Mouse (Mus musculus): ENCODE data around the gene Abcc10.
A peak's percentile ranks its signal among the peaks of the same experiment; 100 is the strongest.

Abcc10 gene

GRCm38 (mm10) chr17:46327906-46328534, at the start of gene Abcc10:
Gene Abcc10, minus strand, starts transcription at chr17:46328352.
- DNase-seq (ENCODE audit: low spot score in 2 of 2): peak; percentile 95 to 96

- no peak for DNase-seq (ENCODE audit: low spot score in 2 of 2)
Observed at GRCm38 (mm10) chr17:46371783-46372182, 43.6 kb upstream of the Abcc10 start.

GRCm38 (mm10) chr17:46351026-46351700, 23.0 kb upstream of the Abcc10 start:
- no peak for DNase-seq (ENCODE audit: low spot score in 2 of 2)

- DNase-seq (ENCODE audit: low spot score in 2 of 2): no peak
Observed at GRCm38 (mm10) chr17:46341208-46341607, 13.1 kb upstream of the Abcc10 start.

GRCm38 (mm10) chr17:46336475-46336874, 8.3 kb upstream of the Abcc10 start:
- DNase-seq (ENCODE audit: low spot score in 2 of 2): no peak

GRCm38 (mm10) chr17:46328723-46329122, 571 bp upstream of the Abcc10 start:
- no peak for DNase-seq (ENCODE audit: low spot score in 2 of 2)

- no peak for DNase-seq (ENCODE audit: low spot score in 2 of 2)
Observed at GRCm38 (mm10) chr17:46327413-46327905, 693 bp downstream of the Abcc10 start.

GRCm38 (mm10) chr17:46322046-46322823, 5.9 kb downstream of the Abcc10 start:
- DNase-seq (ENCODE audit: low spot score in 2 of 2): no peak

- DNase-seq (ENCODE audit: low spot score in 2 of 2): no peak
Observed at GRCm38 (mm10) chr17:46320492-46320891, 7.7 kb downstream of the Abcc10 start.

GRCm38 (mm10) chr17:46315813-46316212, 12.3 kb downstream of the Abcc10 start:
- no peak for DNase-seq (ENCODE audit: low spot score in 2 of 2)

- DNase-seq (ENCODE audit: low spot score in 2 of 2): no peak
Observed at GRCm38 (mm10) chr17:46313135-46313715, 14.9 kb downstream of the Abcc10 start.

- peak in 1 of 2 experiments; percentile 33 for DNase-seq (ENCODE audit: low spot score in 2 of 2)
Observed at GRCm38 (mm10) chr17:46310515-46310914, 17.6 kb downstream of the Abcc10 start.

GRCm38 (mm10) chr17:46309835-46310234, 18.3 kb downstream of the Abcc10 start:
- peak in 1 of 2 experiments; percentile 18 for DNase-seq (ENCODE audit: low spot score in 2 of 2)

- peak in 1 of 2 experiments; percentile 26 for DNase-seq (ENCODE audit: low spot score in 2 of 2)
Observed at GRCm38 (mm10) chr17:46306956-46307355, 21.2 kb downstream of the Abcc10 start.

GRCm38 (mm10) chr17:46304184-46304583, 24.0 kb downstream of the Abcc10 start:
- DNase-seq (ENCODE audit: low spot score in 2 of 2): no peak

- DNase-seq (ENCODE audit: low spot score in 2 of 2): no peak
Observed at GRCm38 (mm10) chr17:46301892-46302291, 26.3 kb downstream of the Abcc10 start.

GRCm38 (mm10) chr17:46298220-46298913, 29.8 kb downstream of the Abcc10 start:
- DNase-seq (ENCODE audit: low spot score in 2 of 2): peak; percentile 88 to 90

GRCm38 (mm10) chr17:46297364-46298219, 30.6 kb downstream of the Abcc10 start, which contains the start of gene Dlk2:
Gene Dlk2, plus strand, starts transcription at chr17:46297421.
- peak; percentile 74 to 82 for DNase-seq (ENCODE audit: low spot score in 2 of 2)

GRCm38 (mm10) chr17:46297028-46297363, 31.2 kb downstream of the Abcc10 start:
- no peak for DNase-seq (ENCODE audit: low spot score in 2 of 2)

- no peak for DNase-seq (ENCODE audit: low spot score in 2 of 2)
Observed at GRCm38 (mm10) chr17:46296601-46297000, 31.6 kb downstream of the Abcc10 start.
